Mouse (Mus musculus) left cerebral cortex, adult 2 months (tissue): ENCODE measurements at regions not wholly inside any gene's neighbourhood (a gene's known extent, or its start where the extent isn't known, plus 50 kb on each side); places are given as distances from the start of the nearest gene placed in this dataset.

Experiments
- DNase-seq, 2 experiments: peaks; one replicate each; pipeline ENCODE4 v3.0.0; 2021 to 2022; ENCODE audit warnings: low spot score in 2 of 2, mixed read lengths in 1 of 2; ENCODE audit errors: extremely low spot score in 1 of 2
- H3K27ac ChIP-seq: fragments of 200-600 bp; 2 replicates; pipeline ENCODE4 v1.8.1; 2022
- H3K4me3 ChIP-seq: fragments of 200-600 bp; 2 replicates; pipeline ENCODE4 v1.8.1; 2022
- CTCF ChIP-seq: fragments of 200-600 bp; IDR thresholded peaks from 2 replicates; pipeline ENCODE4 v1.8.1; 2022; ENCODE audit warnings: antibody characterized with exemption, mild to moderate bottlenecking, moderate library complexity
- intact Hi-C: fragments of 180-260 bp; cut with DNase I; formaldehyde crosslinking; loops from one replicate; pipeline ENCODE4 v1.15.1; 2025

DNA sequence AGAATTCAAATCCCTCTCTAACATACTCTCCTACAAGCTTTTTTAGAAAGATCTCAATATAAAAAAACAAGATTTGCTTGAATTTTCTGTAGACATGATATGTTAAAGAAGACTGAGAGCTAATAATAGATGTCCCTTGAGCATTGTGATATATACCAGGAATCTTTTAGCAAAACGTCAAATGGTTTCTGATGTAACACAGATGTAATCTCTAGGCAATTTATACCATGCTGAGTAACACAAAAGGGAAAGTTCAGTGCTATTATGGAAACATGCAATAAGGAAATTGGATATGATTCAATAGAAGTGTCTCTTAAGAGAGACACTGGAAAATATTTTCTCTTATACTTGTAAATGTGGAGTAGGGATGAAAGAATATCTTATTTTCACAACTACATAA is 434.8 kb upstream of the Fsip2 start:
- no peak overlapping the region for H3K27ac ChIP-seq
- H3K4me3 ChIP-seq = no peak overlapping the region
- TF ChIP-seq CTCF = no peak
- intact Hi-C loops = no loop called here
- DNase-seq = no peak

DNA sequence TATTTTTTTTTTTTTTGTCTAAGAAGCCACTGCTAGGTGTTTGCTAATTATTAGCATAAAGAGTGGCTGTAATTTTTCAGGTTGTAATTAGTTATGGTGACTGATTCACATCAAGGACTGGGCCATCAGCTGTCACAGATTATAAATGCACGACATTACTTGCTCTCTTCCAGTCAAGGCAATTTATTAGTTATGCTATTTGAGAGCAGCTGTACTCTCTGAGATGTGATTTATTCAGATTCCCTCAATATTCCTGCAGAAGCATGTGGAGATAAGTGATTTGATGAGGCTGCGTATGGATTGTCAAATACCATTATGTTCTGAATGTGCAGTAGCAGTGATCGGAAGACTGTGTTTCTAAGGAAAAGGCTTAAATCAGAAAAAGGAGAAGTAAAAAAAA is 428.3 kb upstream of the Fsip2 start:
- intact Hi-C loops = no loop called here

DNA sequence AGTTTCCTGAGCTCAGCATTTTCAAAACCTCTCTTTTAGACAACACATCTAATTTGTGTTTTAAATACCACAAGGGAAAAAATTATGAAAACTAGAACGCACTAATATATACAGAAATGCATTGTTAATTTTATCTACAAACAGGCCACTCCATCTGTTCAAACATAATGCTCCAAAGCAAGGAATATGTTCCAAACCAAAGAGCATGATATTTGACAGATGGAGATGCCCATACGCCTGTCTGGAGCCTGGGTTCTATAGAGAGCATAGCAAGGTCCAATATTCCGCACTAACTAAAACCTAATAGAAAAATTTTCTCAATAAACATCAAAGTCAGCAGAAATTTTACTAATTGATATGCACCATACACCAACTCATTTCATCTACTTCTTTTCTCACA is 423.5 kb upstream of the Fsip2 start:
- intact Hi-C loops = no loop called here

More for the DNA sequence above, 428.3 kb upstream of the Fsip2 start:
- no peak overlapping the region for H3K27ac ChIP-seq
- no peak for DNase-seq
- no peak overlapping the region for H3K4me3 ChIP-seq
- no peak for TF ChIP-seq CTCF

DNA sequence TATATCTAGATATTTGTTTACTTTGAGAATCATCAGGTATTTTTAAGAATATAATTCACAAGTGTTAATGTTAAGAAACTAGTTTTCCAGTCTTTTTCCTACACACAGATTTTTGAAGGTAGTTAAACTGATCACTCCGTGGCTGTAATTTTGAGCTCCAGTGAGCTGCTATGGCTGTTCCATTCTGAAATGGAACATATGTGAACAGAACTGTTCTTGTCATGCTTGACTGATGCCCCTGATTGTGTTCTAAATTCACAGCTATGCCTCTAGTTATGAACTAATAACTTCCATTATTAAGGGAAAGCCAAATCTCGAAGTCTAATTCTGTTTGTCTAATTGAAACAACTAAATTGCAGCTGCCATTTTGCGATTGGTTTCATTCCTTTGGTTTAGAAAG is 404.5 kb upstream of the Fsip2 start:
- intact Hi-C loops = no loop called here
- no peak for DNase-seq
- Histone ChIP-seq H3K4me3 (no peak overlapping the region), H3K27ac (no peak overlapping the region)
- no peak for TF ChIP-seq CTCF

More for the DNA sequence above, 423.5 kb upstream of the Fsip2 start:
- no peak for DNase-seq
- TF ChIP-seq CTCF = no peak
- Histone ChIP-seq H3K4me3 (no peak overlapping the region), H3K27ac (no peak overlapping the region)

DNA sequence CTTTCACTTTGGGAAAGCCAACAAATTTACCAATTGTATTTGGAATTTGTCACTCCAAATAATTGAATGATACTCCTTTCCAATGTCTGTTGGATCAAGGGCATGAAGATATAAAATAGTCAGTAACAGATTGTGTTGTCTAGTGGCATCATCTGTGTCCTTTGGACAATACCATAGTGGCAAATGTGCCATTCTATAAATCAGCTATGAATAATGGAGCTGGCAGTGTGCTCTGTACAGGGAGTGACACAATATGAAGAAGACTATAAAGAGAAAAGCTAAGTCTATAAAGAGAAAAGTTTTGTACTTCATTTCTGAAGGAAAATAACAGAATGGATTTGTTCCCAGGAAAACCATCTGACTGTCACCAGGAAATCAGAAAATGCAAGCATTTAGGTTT is 402.8 kb upstream of the Fsip2 start:
- intact Hi-C loops = no loop called here
- no peak overlapping the region for H3K4me3 ChIP-seq
- DNase-seq = no peak
- no peak overlapping the region for H3K27ac ChIP-seq
- no peak for TF ChIP-seq CTCF

DNA sequence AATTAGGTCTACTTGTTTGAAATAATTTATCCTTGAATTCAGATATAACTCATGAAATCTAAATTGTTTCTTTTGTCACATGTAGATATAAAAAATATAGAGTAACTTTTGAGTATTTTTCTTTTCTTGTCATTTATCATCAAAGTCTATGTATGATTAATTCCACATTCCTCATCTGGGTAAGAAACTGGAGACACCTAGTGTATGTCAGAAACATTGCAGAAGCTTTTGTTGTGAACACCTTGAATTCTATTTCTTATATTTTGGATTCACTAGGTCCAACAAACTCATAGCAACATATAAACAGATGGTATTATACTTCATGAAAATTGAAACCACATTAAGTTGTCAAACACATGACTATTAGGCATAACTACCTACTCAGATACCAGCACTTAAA is 373.1 kb upstream of the Fsip2 start:
- no peak overlapping the region for H3K27ac ChIP-seq
- DNase-seq = no peak
- H3K4me3 ChIP-seq = no peak overlapping the region
- intact Hi-C loops = loop anchor here (5.0 to 10.0 kb wide), 3 partner anchors 503 to 1808 kb away; no protein-coding TSS in a partner anchor
- TF ChIP-seq CTCF = peak; percentile 62

DNA sequence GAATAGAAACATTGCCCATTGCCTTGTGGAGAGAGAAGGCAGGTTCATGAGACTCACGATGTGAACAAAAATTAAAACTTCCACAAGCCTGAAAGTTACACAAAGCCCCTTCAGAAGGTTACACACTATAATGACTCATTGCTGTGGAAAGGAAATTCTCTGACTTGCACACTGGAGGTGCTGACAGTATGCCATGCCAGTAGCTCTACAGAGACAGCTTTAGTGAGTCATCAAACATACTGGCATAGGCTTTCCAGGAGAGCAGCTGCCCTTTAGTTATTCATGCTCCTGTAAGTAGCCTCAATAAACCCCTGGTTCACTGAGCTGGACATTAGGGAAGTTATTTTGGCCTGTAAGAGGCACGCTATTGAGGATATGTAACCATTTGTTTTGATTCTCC is 371.3 kb upstream of the Fsip2 start:
- intact Hi-C loops = loop anchor here (5.0 to 10.0 kb wide), 3 partner anchors 505 to 1810 kb away; no protein-coding TSS in a partner anchor
- H3K27ac ChIP-seq = no peak overlapping the region
- TF ChIP-seq CTCF = no peak
- no peak for DNase-seq
- no peak overlapping the region for H3K4me3 ChIP-seq

DNA sequence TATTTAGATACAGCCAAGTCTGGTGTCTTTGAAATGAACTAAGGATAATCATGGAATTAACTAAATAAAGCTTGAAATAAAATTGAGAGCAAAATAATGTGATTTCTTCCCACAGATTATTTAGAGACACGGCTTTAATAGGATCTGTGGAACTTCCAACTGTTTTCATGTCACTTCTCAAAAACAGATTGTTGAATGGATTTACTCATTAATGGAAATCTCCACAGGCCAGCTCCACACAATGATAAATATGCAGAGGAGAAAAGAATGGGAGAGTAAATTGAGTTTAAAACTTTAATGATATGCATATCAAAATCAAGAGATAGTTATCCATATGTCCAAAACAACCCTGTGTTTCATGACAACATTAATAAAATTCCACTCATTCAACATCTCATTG is 369.6 kb upstream of the Fsip2 start:
- DNase-seq = no peak
- no peak overlapping the region for H3K27ac ChIP-seq
- intact Hi-C loops = loop anchor here (5.0 to 10.0 kb wide), 3 partner anchors 507 to 1812 kb away; no protein-coding TSS in a partner anchor
- no peak for TF ChIP-seq CTCF
- no peak overlapping the region for H3K4me3 ChIP-seq

DNA sequence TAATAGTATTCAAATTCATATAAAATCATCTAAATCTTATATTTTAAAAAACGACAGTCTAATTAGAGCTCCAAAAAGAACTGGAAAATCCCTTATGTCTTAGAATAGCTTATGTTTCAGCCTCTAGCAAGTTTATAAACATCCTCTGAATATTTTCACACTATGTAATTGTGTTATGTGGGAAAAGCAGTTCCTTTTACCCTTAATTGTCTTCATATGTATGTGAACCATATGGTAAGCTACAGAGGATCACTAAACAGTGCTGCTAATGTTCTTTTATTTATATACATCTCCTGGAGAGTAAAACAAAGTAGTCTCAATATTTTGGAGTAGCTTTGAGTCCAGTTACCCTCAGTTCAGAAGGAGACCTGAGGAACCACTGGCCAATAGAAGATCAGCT is 363.8 kb upstream of the Fsip2 start:
- intact Hi-C loops = loop anchor here (10.0 kb wide), 1 partner anchor 755 kb away; no protein-coding TSS in a partner anchor
- no peak for DNase-seq

DNA sequence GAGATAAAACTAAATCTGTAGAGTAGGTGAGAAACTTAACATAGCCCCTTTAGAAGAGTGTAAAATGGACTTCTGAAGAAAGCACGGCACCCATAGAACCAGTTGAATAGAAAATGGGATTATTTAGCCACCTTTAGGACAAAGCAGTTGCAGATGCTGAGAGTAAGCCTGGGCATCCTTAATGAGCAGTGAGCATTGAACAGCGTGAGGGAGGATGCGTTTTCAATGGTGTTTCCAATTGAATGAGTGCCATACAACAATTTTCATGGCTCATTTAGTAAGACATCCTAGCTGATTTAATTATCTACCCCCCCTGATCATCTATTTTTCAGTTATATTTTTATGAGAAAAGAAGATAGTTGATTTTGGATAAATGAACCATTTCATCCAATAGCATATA is 327.2 kb upstream of the Fsip2 start:
- Histone ChIP-seq H3K27ac (no peak overlapping the region), H3K4me3 (no peak overlapping the region)
- TF ChIP-seq CTCF = no peak
- intact Hi-C loops = no loop called here
- no peak for DNase-seq

More for the DNA sequence above, 363.8 kb upstream of the Fsip2 start:
- Histone ChIP-seq H3K27ac (no peak overlapping the region), H3K4me3 (no peak overlapping the region)
- TF ChIP-seq CTCF = no peak

DNA sequence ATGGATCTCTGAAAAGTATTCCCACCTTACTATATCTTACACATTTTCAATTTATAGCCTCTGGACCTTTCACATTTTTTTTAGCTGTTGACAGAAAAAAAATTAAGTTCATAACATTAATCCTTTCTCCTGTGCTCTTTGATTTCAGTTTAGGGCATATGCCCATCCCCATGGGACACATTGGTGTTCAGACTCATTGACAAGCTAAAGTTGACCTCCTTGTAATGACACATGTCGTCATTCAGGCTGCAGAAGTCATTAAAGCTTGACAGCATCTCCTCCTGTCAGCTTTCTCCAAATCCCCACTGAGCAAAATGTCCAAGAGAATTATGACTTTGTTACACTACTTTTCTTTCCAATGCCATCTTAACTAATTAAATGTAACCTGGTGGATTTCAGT is 322.9 kb upstream of the Fsip2 start:
- H3K4me3 ChIP-seq = no peak overlapping the region
- TF ChIP-seq CTCF = no peak
- H3K27ac ChIP-seq = no peak overlapping the region
- intact Hi-C loops = no loop called here
- no peak for DNase-seq

DNA sequence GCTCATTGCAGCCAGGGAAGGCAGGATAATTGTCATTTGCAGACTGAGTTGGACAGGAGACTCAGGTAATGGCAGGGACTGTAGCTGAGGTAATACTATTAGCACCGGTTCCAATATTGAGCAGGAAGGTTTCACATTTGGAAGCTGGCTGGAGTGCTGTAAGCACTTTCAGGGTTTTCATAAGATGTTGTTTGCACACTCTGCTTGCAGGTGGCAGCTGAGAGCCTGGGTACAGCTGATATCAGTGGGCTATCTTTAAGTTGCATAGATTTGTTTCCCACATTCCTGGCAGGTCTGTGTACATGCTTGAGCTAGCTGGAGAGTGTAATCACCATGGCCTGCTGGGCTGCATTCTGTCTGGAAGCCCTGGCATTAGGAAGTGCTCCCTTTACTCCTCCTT is 299.0 kb upstream of the Fsip2 start:
- no peak overlapping the region for H3K27ac ChIP-seq
- H3K4me3 ChIP-seq = no peak overlapping the region
- no peak for TF ChIP-seq CTCF
- intact Hi-C loops = no loop called here
- no peak for DNase-seq
